Mouse (Mus musculus) heart, postnatal 0 days (tissue): ENCODE measurements around the gene Tbc1d1.

Experiments
- CTCF ChIP-seq: IDR thresholded peaks from 2 replicates; pipeline ENCODE4 v1.5.1; 2016; ENCODE audit warnings: antibody characterized with exemption, control low read depth, low read depth
- EP300 ChIP-seq: IDR thresholded peaks from 2 replicates; pipeline ENCODE4 v1.6.1; 2016; ENCODE audit warnings: antibody characterized with exemption, low read depth

DNA sequence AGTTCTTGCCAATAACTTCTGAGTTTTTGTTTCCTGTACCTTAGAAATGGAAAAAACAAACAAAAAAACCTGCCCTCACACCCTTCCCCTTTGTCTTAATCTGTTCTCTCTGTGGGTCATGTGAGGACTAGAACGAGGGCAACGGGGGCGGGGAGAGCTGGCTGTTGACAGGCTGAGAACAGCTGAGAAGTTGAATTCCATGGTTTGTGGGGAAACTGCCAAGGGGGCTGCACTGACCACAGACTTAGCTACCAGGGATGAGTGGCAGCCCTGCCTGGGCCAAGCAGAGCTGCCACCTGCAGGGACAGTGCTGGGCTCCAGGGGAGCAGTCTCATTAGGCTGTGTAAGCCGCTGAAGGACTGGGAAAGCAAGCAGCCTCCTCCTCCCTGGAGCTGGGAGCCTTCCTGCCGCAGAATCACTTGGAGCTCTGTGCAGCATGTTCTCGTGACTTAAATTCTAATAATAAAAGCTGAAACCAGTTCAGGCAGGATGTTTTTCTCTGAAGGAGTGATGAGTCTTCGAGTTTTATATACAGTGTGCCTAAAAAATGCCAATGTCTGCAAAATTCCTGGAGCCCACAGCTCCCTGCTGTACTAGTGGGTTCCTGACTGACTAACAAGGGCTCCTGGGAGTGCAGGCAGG, 180.8 kb downstream of the Tbc1d1 start:
- TF ChIP-seq CTCF (peak; percentile 62), EP300 (peak; percentile 68; the same call in 1 of the 2 replicates)
